Mouse (Mus musculus) CH12.LX (cell line): ENCODE measurements around the gene Stat1. TPM values are rescaled to one million over a fixed set of nuclear protein-coding genes. Genes with fewer than 3 reads are reported as not detected.

Source experiments
- DNase-seq: peaks from one replicate; pipeline ENCODE4 v3.0.0-alpha.2; 2013; ENCODE audit errors: extremely low read depth
- H3K27ac ChIP-seq: 2 replicates; pipeline ENCODE4 v1.5.1; 2012; ENCODE audit warnings: low read depth, mild to moderate bottlenecking, control low read depth, moderate library complexity; ENCODE audit not compliant: insufficient read depth
- H3K27me3 ChIP-seq: replicated peaks from 2 replicates; pipeline ENCODE3; 2012; ENCODE audit warnings: inconsistent platforms
- H3K36me3 ChIP-seq, 2 experiments: replicated peaks in 1 of 2; 2 replicates each; pipeline versions ENCODE3 to v1.6.1; 2012; ENCODE audit warnings: inconsistent platforms in 1 of 2, low read length in 1 of 2, mild to moderate bottlenecking in 1 of 2, mixed read lengths in 1 of 2, moderate library complexity in 1 of 2; ENCODE audit not compliant: control insufficient read depth in 1 of 2, insufficient read depth in 1 of 2
- H3K4me1 ChIP-seq, 2 experiments: 2 replicates each; pipeline ENCODE4 v1.6.1; 2012; ENCODE audit warnings: inconsistent platforms in 1 of 2, moderate library complexity in 1 of 2; ENCODE audit not compliant: insufficient read depth in 2 of 2, control insufficient read depth in 1 of 2
- H3K4me2 ChIP-seq: 2 replicates; pipeline ENCODE4 v1.6.1; 2012; ENCODE audit warnings: low read depth, mild to moderate bottlenecking, control low read depth; ENCODE audit not compliant: poor library complexity, insufficient read depth, severe bottlenecking
- H3K4me3 ChIP-seq, 3 experiments: fragments of 150-350 bp in 1 of 3; sonication (generic) in 1 of 3; replicated peaks in 1 of 3; 2 replicates each; pipeline versions ENCODE3 to v1.5.1; 2011 to 2012; ENCODE audit warnings: low read depth in 2 of 3, low read length in 2 of 3, mild to moderate bottlenecking in 2 of 3, moderate library complexity in 2 of 3, control low read depth in 1 of 3, improper control_type of control experiment in 1 of 3, inconsistent platforms in 1 of 3, mixed read lengths in 1 of 3; ENCODE audit not compliant: poor library complexity in 1 of 3
- H3K79me2 ChIP-seq: replicated peaks from 2 replicates; pipeline ENCODE4 v1.6.1; 2012; ENCODE audit warnings: mild to moderate bottlenecking, moderate library complexity; ENCODE audit not compliant: control insufficient read depth, poor library complexity, insufficient read depth, severe bottlenecking; ENCODE audit errors: extremely low read depth
- H3K9ac ChIP-seq: 2 replicates; pipeline ENCODE4 v1.6.1; 2012; ENCODE audit warnings: low read depth, mild to moderate bottlenecking, control low read depth, moderate library complexity; ENCODE audit not compliant: insufficient read depth
- H3K9me3 ChIP-seq: replicated peaks from 2 replicates; pipeline ENCODE3; 2012; ENCODE audit warnings: low read length, inconsistent platforms, mixed read lengths
- BHLHE40 ChIP-seq: IDR thresholded peaks from 2 replicates; pipeline ENCODE4 v1.6.1; 2011; ENCODE audit warnings: mild to moderate bottlenecking, low read depth, low read length, improper control_type of control experiment
- CHD1 ChIP-seq: IDR thresholded peaks from 2 replicates; pipeline ENCODE4 v1.6.1; 2012; ENCODE audit warnings: low read depth, low read length, improper control_type of control experiment, inconsistent platforms
- CHD2 ChIP-seq: IDR thresholded peaks from 2 replicates; pipeline ENCODE4 v1.6.1; 2011; ENCODE audit warnings: low read length, improper control_type of control experiment
- ELF1 ChIP-seq: IDR thresholded peaks from 2 replicates; pipeline ENCODE4 v1.6.1; 2014; ENCODE audit warnings: low read depth, mild to moderate bottlenecking, inconsistent platforms, low read length, improper control_type of control experiment
- EP300 ChIP-seq: IDR thresholded peaks from 2 replicates; pipeline ENCODE4 v1.6.1; 2011; ENCODE audit warnings: low read length, improper control_type of control experiment
- IRF4 ChIP-seq: IDR thresholded peaks from 2 replicates; pipeline ENCODE4 v1.6.1; 2014; ENCODE audit warnings: low read depth, mild to moderate bottlenecking, inconsistent platforms, low read length, improper control_type of control experiment
- JUN ChIP-seq: IDR thresholded peaks from 2 replicates; pipeline ENCODE4 v1.6.1; 2011; ENCODE audit warnings: low read depth, mild to moderate bottlenecking, low read length, improper control_type of control experiment, moderate library complexity; ENCODE audit not compliant: insufficient read depth
- JUND ChIP-seq: conservative IDR thresholded peaks from 2 replicates; pipeline ENCODE4 v1.6.1; 2011; ENCODE audit warnings: low read depth, low read length, improper control_type of control experiment
- KAT2A ChIP-seq: IDR thresholded peaks from 2 replicates; pipeline ENCODE4 v1.6.1; 2012; ENCODE audit warnings: low read length, improper control_type of control experiment, inconsistent platforms; ENCODE audit not compliant: insufficient replicate concordance
- MXI1 ChIP-seq: IDR thresholded peaks from 2 replicates; pipeline ENCODE4 v1.6.1; 2011; ENCODE audit warnings: mild to moderate bottlenecking, low read depth, low read length, improper control_type of control experiment
- MYC ChIP-seq: IDR thresholded peaks from 2 replicates; pipeline ENCODE4 v1.6.1; 2011; ENCODE audit warnings: low read depth, mild to moderate bottlenecking, improper control_type of control experiment, low read length
- NELFE ChIP-seq: IDR thresholded peaks from 2 replicates; pipeline ENCODE4 v1.6.1; 2011; ENCODE audit warnings: low read depth, low read length, improper control_type of control experiment
- NRF1 ChIP-seq: IDR thresholded peaks from 2 replicates; pipeline ENCODE4 v1.6.1; 2014; ENCODE audit warnings: low read depth, mild to moderate bottlenecking, inconsistent platforms, low read length, improper control_type of control experiment, moderate library complexity
- POLR2A ChIP-seq: IDR thresholded peaks from 2 replicates; pipeline ENCODE4 v1.6.1; 2011; ENCODE audit warnings: low read depth, mild to moderate bottlenecking, improper control_type of control experiment, low read length
- POLR2AphosphoS2 ChIP-seq: IDR thresholded peaks from 2 replicates; pipeline ENCODE4 v1.6.1; 2011; ENCODE audit warnings: low read depth, low read length, improper control_type of control experiment
- RAD21 ChIP-seq: IDR thresholded peaks from 2 replicates; pipeline ENCODE4 v1.6.1; 2011; ENCODE audit warnings: low read depth, mild to moderate bottlenecking, low read length, improper control_type of control experiment, moderate library complexity
- SMC3 ChIP-seq: IDR thresholded peaks from 2 replicates; pipeline ENCODE4 v1.6.1; 2011; ENCODE audit warnings: low read depth, low read length, improper control_type of control experiment
- UBTF ChIP-seq: IDR thresholded peaks from 2 replicates; pipeline ENCODE4 v1.6.1; 2012; ENCODE audit warnings: low read depth, mild to moderate bottlenecking, inconsistent platforms, low read length, improper control_type of control experiment, moderate library complexity
- USF1 ChIP-seq: IDR thresholded peaks from 2 replicates; pipeline ENCODE4 v1.6.1; 2014; ENCODE audit warnings: low read depth, mild to moderate bottlenecking, inconsistent platforms, low read length, improper control_type of control experiment
- USF2 ChIP-seq: conservative IDR thresholded peaks from 2 replicates; pipeline ENCODE4 v1.6.1; 2011; ENCODE audit warnings: low read depth, low read length, improper control_type of control experiment
- ZC3H11A ChIP-seq: IDR thresholded peaks from 2 replicates; pipeline ENCODE4 v1.6.1; 2012; ENCODE audit warnings: low read depth, mild to moderate bottlenecking, inconsistent platforms, low read length, improper control_type of control experiment
- ZKSCAN1 ChIP-seq: IDR thresholded peaks from 2 replicates; pipeline ENCODE4 v1.6.1; 2012; ENCODE audit warnings: low read depth, inconsistent platforms, low read length, improper control_type of control experiment, borderline replicate concordance
- ZNF384 ChIP-seq: IDR thresholded peaks from 2 replicates; pipeline ENCODE4 v1.6.1; 2012; ENCODE audit warnings: low read depth, low read length, improper control_type of control experiment, inconsistent platforms
- dilution Hi-C: fragments of 300-500 bp; cut with MboI; formaldehyde crosslinking; loops from 2 replicates; pipeline ENCODE4 v1.14.3; 2020; ENCODE audit warnings: low sequenced_read_pairs; ENCODE audit not compliant: extremely low pct_unique_long_range_greater_than_20kb, extremely low pct_ligation_motif_present
- in situ Hi-C: fragments of 300-500 bp; cut with MboI; formaldehyde crosslinking; loops from 3 replicates; pipeline ENCODE4 v1.14.3; 2019; ENCODE audit warnings: low sequenced_read_pairs, low pct_ligation_motif_present, low pct_unique_long_range_greater_than_20kb, mixed read lengths
- polyA plus RNA-seq: library from polyadenylated mRNA; unstranded; fragments of >175 nt; gene quantifications from 2 replicates; pipeline ENCODE4 v1.2.1, GENCODE M21; 2012; ENCODE audit warnings: low read depth; ENCODE audit not compliant: insufficient read length
- total RNA-seq, 2 experiments: library from RNA; depleted of rRNA; stranded (reverse); fragments of 300-350 nt in 1 of 2; fragments of >200 nt in 1 of 2; gene quantifications; 2 replicates each; pipeline ENCODE4 v1.2.3; 2012 to 2014

Gene Stat1
- total and polyA plus RNA-seq, 3 experiments: 101 to 179 (median 143) TPM

DNA sequence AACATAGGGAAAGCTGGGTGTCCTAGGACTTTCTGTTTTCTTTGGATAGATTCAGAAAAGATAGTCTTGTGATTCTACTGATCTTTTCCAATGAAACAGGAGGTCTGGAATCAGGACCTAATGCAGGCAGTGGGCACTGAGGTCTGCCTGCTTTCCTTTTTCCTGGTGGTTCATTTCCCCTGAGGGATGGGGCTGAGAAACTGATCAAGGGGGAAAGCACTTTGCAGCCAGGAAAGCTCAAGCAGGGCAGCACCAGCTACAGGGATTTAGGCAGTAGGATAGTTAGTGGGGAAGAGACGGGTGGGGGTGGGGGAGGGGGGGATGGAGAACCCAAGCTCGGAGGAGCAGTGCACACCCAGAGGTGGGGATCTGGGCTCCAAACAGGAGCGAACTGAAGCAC is 33.7 kb downstream of the Stat1 start:
- no peak overlapping the region for H3K4me3 ChIP-seq
- dilution Hi-C loops: no loop called here
- no peak overlapping the region for H3K4me2 ChIP-seq
- H3K27me3 ChIP-seq: no peaks in the 10 kb centered on the region
- H3K79me2 ChIP-seq: no peaks in the 10 kb centered on the region; the same call in 1 of the 2 replicates
- H3K4me1 ChIP-seq: peaks cover under 1 to 32% of the 10 kb centered on the region in 2 experiments; a peak in 2 of 4 replicates
- peaks cover 92 to 100% of the 10 kb centered on the region in 2 experiments for H3K36me3 ChIP-seq
- in situ Hi-C loops: no loop called here
- H3K9ac ChIP-seq: no peak overlapping the region
- TF ChIP-seq NELFE (no peak), EP300 (no peak), CHD2 (no peak), ZC3H11A (no peak), MYC (no peak), JUN (no peak), ZKSCAN1 (no peak)
- DNase-seq: no peak
- H3K9me3 ChIP-seq: no peaks in the 10 kb centered on the region
- H3K27ac ChIP-seq: no peak overlapping the region

DNA sequence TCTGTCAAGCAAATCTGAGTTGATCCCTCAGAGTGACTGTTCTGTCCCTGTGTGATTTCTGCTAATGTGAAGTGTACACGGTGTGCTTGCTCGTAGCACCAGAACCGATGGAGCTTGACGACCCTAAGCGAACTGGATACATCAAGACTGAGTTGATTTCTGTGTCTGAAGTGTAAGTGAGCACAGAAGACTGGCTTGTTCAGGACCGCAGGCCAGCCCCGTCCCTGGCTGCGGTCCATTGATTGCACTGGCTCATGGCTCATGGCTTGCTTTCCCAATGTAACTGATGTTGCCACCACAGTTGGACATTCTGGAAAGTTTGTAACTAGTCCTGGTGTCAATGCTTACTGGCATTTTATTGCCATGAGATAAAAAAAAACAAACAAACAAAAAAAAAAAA is 35.6 kb downstream of the Stat1 start:
- in situ Hi-C loops (no loop called here), dilution Hi-C loops (no loop called here)
- TF ChIP-seq ELF1 (no peak), JUND (no peak), ZNF384 (no peak), USF1 (no peak), CHD1 (no peak), MYC (no peak), RAD21 (no peak), POLR2AphosphoS2 (no peak), POLR2A (no peak), KAT2A (no peak), MXI1 (no peak), UBTF (no peak), SMC3 (no peak), ZKSCAN1 (no peak), USF2 (no peak), BHLHE40 (no peak), EP300 (no peak), IRF4 (no peak), NRF1 (no peak)
- Histone ChIP-seq H3K36me3 (peaks cover 91 to 100% of the 10 kb centered on the region in 2 experiments), H3K4me1 (peaks cover 0 to 13% of the 10 kb centered on the region in 2 experiments; a peak in 2 of 4 replicates), H3K4me3 (no peak overlapping the region), H3K9me3 (no peaks in the 10 kb centered on the region), H3K79me2 (no peaks in the 10 kb centered on the region; the same call in 1 of the 2 replicates), H3K4me2 (no peak overlapping the region), H3K9ac (no peak overlapping the region), H3K27me3 (no peaks in the 10 kb centered on the region), H3K27ac (no peak overlapping the region)
- DNase-seq: no peak
